Mouse (Mus musculus) cerebellum, adult 11 months (tissue): Measurements from ENCODE around the gene Rflnb.
A peak's percentile ranks its signal among the peaks of the same experiment; 100 is the strongest.

Experiments used
- DNase-seq: peaks from one replicate; pipeline ENCODE4 v3.0.0; 2022

Gene Rflnb

DNA sequence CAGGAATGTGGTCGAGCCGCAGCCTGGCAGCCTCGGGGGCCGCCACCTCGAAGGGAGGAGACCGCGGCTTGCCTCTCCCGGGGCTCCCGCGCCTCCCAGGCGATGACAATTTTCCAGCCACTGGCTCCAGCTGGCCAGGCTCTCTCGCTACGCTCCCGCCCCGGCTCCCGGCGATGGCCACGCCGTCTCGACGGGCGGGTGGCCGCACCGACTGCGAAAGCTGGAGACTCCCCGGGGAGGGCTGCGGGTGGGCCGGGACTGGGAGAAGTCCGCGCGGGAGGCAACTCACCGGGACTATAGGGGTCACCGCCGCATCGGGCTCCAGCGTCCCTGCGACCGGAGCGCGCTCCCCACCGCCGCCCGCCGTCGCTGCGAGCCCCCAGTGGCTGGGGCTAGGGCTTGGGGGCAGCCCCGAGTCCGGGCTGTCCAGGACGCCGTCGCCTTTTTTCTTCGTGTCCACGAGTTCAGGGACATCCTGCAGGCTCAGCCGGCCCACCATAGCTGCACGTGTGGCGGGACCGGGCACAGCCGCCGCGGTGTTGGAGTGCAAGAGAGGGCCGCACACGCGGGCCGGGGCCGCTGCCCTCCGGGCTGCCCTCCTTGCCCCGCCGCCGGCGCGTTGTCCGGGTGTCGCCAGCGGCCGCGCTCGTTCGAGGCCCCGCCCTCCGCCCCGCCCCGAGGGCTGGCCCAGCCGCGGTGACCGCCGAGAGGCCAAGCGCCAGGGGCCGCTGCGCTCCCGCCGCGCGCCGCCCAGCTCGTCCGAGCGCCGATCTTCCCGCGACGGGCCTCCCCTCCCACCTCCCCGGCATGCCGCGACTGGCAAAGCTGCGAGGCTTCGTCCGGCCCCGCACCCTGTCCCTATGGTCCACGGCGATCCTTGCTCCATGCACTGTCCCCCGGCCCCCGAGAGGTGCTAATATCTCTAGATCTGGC, at the start of gene Rflnb:
Gene Rflnb, minus strand, starts transcription at position 644 of the 933 bp plus-strand sequence.
- peak; percentile 83 for DNase-seq

DNA sequence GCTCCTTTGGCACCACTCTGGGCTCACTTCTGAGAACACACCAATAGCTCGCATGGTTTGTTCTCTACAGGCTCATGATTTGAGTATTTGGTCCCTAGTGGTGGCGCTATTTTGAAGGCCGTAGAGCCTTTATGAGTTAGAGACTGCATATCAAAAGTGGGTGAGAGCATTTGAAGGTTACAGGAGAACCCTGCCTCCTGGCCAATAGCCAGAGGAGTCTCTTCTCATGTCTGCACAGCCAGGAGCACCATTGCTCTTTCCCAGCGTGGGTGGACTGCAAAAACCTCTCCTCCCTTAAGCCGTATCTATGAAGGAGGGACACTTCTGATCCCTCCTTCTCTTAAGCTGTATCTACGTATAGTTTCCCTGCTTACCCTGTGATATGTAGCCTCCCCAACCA, 49.8 kb upstream of the Rflnb start:
- no peak for DNase-seq

DNA sequence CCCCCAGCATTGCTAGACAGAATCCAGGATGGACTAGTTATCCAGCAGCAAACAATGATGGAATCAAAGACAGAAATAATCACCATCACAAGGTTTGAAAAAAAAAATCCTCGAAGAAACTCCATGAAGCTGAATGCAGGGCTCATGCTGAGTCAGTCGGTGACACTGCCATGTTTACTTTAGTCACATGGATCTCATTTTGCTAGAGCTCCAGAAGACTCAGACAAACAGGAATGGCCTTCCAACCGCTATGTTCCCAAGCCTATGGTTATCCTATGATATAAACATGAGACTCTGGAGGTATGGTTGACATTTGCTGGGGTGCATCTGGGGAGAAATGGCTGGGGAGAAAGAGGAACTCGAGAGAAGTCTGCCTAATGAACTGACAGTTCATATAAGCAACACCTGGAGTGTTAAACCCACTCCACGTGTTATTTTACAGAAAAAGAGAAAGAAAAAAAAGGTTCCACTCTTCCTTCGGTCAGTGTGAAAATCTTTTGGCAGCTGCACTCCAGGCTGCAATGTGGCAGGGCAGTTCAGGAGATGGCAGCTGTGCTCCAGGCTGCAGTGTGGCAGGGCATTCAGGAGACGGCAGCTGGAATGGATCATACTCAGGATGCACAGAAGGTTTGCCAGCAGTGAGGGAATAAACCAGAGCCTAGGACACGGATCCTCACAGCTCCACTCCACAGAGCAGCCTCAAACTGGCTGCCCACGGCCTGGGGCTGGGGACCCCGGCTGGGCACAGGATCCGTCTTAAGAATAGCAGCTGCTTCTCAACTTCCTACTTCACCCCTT, 46.9 kb upstream of the Rflnb start:
- no peak for DNase-seq

DNA sequence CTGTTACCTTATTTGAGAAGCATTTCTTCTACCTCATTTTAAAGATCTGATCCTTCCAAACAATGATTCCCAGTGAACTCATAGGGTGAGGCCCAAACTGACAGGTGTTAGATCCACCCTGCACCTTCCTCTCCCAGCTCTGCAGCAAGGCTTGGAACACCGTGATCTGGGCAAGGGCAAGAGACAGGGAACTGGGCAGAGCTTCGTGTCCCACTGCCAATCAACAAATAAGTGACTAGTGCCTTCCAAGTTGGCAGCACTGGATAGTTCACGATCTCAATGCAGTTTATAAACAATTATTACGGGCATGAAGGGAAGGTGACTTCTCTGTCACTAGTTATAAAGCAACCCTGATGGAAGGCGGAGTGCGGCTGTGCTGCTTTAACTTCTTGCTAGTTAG, 42.2 kb upstream of the Rflnb start:
- DNase-seq: no peak

DNA sequence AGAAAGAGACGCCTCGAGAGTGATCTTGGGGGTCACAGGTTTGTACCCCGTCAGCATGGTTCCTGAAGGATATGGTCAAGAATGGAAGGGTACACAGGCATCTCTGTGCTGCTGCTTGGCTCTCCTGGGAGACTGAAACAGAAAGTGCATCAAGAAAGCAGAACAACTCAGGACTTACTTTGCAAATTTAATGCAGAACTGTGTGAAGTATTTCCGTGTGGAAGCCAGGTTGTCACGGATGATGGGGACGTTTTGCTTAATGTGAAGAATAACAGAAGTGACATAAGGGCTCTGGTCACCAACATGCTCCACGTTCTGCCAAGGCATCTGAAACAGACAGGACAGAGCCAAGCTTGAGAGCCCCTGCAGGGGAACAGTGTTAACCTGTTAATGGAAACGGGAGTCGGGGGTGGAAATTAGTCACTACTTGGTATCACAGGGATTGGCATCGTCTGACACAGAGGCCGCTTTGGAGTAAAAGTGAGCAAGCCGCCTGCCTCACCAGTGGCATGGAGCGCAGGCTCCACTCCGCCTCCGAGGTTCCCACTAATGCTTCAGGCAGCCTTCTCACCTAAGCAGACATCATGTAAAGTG, 39.1 kb upstream of the Rflnb start:
- peak; percentile 30 for DNase-seq

DNA sequence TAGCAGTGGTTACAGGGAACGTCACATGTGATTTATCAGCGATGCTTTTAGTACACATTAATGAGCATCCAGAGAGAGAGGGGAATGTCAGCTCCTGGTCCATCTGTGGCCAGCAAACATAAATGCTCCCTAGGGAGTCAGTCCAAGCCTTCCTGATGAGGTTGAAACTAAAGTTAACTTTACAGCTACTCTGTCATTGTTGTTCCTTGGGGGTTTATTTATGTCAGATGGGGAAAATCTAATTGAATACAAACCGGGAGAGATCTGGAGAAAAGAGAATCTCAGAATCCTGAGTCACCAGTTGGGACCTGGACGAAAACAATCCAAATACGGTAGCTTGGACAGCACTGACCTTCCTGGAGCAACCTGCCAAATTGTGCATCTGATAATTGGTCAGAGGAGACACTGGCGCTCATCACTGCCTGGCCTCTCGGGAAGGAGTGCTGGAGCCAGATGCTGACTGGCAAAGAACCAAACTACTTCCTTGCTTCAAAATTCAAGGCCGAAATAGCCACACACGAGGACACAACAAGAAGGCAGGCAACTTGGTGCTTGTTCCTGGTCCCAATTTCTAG, 38.0 kb upstream of the Rflnb start:
- peak; percentile 40 for DNase-seq

DNA sequence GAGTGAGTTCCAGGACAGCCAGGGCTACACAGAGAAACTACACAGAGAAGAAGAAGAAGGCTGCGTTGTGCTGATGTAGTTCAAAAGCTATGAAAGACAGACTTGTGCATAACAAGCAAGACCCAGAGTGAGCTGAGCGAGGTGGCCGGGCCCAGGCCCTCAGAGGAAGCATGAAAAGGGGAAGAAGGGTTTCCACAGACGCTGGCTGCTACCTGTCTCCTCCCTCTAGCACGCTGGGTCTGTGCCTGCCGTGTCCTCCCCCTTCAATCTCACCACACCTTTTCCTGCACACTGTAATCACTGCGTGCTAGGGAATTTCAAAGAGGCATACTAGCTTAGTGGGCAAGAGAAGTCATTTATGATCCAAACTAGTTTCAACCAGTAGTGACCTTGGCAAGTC, 36.8 kb upstream of the Rflnb start:
- DNase-seq: no peak

DNA sequence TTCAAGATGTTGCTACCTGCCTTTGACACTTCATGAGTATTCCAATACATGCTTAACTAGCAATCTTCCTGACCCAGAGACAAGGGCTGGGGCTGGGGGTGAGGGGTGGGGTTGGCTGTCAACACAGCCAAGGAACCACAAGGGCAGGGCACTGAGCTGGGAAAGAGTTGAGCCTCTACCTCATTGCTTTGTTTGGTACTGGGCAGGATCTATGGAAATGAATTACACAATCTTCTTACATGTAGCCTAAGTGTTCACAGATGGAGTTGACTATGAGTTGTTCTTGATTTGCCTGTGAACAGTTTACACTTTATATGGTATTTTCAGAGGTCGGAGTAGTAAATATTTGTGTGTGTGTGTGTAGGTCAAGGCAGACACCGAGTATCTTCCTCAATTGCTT, 33.3 kb upstream of the Rflnb start:
- DNase-seq: no peak

DNA sequence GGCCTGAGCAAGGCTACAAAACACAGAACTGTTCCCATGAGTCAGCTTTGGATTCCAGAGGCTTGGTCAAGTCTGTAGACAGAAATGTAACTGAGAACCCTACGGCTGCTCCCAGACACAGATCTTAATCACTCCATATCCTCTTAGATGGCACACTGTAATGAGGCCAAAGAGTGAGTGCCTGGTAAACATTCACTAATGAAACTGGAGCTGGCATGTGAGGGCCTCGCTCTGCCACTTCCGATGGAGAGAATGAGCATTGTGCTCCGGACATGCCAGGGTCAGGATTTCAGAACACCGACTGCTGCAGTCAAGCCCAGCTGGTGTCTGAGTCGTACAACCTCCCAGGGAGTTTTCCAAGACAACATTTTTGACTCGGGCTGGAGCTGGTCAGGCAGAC, 32.4 kb upstream of the Rflnb start:
- DNase-seq: no peak

DNA sequence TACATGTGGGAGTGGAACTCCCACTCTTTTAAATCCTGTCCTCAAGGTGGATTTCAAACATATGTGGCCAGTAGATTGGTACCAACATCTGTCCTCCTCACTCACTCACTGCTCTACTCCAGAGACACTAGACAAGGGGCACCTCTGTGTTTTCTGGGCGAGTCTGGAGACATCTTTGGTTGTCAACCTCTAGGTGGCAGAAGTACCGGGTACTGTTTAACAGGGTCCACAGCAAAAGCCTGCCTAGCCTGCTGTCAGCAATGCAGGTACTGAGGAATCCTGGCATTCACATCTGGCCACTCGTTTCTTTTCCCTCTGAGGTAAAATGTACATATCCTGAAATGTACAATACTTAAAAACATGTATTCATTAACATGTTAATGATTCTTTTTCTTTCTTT, 28.9 kb upstream of the Rflnb start:
- no peak for DNase-seq

DNA sequence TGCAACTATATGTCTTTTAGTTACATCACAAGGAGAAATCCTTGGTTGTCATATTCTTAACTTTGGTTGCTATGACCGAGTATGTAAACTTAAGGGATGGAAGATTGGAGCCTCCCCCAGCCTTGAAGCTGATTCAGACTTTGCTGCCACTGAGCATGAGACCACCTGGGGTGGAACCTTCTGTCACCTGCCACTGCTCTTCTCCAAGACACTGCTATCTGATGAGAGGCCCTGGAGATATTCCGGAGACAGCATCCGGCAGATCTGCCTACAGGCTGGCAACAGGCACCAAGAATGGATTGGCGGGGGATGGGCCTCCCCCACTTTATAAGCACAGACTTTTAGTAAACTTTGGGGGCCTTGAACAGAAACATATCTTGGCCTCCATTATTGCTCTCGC, 24.9 kb upstream of the Rflnb start:
- peak; percentile 76 for DNase-seq

DNA sequence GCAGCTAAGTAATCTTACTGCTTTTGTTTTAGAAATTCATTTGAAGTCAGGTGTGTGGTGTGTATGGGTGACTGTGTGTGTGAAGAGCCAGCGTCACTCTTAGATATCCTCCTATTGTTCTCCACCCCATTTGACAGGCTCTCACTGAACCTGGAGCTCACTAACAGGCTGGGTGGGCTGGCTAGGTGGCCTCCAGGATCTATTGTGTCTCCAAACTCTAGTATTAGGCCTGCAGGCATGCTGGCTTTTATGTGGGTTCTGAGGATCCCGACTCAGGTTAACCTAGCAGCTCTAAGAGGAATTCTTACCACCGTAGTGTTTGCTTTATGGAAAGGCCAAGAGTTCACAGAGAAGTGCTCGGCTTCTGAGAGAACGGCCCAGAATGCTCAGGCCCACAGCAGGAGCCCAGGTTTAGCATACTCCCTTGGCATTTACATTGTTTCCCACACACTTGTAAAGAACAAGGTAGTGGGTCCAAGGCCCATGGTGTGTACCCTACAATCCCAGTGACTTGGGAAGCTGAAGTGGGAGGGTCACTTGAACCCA, 23.5 kb upstream of the Rflnb start:
- no peak for DNase-seq

DNA sequence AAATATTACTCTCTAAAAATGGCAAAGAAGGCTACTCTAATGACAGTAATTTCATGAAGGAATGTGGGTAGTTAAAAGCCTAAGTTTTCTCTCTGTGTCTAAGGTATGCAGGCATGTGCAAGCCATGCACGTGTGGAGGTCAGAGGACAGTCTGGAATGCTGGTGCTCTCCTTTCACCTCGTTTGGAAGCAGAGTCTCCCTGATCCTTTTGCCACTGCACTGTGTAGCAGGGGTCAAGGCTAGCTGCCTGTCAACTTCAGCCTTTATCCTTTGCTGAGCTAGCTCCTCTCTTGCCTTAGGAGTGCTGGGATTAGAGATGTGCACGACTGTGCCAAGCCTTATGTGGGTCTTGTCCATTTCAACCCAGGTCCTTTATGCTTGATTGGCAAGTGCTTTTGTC, 22.9 kb upstream of the Rflnb start:
- no peak for DNase-seq

DNA sequence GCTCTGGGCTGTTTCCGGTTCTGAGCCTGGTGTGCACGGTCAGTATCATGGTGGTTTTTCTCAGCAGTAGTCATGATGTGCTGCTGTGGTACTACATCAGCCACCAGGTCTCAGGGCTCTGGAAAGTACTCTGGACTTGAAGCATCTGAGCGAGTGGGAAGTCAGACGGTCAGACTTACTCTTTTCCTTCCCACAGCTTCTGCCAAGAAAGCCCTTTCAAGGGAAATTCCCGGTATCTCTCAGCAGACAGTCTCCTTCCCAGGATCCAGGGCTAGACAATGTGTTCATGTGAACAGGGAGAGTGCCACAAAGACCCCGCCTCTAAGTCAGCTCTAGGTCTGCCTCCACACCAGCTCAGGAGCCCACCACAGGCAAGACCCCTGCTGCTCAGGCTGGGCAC, 17.8 kb upstream of the Rflnb start:
- no peak for DNase-seq

DNA sequence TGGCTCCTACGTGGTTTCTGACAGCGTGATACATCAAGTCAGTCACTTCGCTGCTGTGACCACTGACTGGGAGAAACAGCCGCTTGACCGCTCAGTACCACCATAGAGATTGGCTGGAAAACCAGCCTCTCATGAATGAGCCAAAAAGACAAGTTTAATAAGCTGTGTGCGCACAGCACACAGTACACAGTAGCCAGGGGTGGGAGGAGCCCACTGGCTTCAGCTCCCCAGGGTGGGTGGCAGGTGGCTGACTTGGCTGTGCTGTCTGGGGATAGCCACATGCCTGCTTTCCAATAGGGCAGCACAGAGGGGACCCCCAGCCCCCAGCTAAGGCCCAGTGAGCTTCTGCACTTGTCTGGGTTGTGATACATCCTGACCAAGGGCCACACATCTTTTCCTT, 16.9 kb upstream of the Rflnb start:
- no peak for DNase-seq

DNA sequence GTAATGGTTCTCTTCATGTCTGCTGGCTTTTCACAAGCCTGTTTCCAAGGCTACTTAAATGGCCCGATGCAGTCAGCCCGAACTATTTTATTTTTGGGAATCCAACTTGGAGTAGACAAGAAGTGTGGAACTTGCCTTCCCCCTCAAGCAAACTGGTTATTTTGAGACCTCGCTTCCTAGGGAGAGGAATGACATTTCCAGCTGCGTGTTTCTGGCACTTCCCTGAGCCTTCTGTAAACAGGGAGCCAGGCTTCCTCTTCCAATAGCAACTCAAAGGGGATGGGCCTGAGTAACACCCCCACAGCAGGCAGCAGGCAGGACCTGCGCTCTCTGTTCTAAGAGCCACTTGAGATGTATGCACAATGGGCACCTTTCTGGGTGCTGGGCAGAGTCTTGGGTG, 15.3 kb upstream of the Rflnb start:
- DNase-seq: no peak

DNA sequence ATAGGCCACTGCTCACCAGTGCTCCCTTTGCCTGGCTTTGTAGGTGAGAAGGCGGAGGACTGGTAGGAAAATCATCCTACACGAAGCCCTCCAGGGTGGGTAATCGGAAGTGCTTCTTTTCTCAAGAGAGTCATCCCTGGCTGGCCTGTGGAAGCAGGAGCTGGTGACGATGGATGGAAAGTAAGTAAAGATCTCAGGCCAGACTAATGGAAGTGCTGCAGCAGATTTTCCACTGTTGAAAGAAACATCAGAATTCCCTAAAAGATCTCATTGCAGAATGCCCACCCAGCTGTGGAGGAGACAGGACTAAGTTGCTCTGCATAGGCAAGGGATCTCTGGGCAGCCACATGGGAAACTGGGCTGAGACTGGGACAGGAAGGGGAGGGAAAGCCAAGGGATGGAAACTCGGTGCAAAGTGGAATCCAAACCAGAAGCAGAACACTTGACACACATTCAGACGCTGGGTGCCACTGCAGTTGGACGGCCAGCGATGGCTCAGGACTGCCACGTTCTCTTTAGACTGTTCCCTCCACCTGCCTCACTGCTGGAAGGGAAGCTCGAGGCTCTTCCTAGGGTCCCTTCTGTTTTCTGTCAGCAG, 14.6 kb upstream of the Rflnb start:
- no peak for DNase-seq

DNA sequence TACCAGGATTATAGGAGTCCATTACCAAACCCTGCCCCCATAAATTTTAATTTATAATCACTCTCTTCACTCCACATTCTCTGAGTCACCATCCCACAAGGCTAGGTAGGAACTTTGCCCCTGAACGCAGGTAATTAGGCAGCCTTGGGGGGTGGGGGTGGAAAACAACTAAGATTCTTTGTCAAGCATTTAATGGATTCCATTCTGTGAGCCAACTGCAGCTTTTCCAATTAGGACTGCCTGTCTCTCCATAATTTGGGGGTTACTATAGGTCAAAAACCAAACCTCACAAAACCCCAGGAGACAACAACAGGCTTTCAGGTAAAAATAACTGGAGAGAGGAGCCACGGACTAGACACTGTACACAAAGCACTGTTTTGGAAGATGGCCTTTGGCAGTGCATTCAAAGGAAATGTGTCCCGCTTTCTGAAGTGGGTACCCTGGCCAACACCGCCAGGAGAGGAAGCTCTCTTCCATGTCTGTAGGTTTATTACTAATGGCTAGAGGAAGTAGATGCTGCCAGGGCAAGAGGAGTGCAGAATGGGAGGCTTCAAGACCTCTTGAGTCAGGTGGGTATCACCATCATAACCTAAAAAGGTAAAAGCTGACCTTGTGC, 13.3 kb upstream of the Rflnb start:
- no peak for DNase-seq

DNA sequence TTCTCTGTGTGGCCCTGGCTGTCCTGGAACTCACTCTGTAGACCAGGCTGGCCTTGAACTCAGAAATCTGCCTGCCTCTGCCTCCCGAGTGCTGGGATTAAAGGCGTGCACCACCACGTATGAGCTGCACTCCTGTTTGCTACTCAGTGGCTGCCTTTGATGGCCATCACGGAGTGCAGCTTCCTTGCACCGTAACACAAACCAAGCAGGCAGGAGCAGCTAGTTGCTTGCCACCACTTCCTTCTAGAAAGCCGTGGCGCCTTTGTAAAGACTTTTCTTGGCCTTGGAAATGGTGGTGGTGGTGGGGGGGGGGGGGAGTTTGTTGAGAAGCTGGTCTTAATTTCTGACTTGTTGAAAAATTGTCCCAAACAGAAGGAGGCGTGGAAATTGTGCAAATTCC, 12.5 kb upstream of the Rflnb start:
- no peak for DNase-seq

DNA sequence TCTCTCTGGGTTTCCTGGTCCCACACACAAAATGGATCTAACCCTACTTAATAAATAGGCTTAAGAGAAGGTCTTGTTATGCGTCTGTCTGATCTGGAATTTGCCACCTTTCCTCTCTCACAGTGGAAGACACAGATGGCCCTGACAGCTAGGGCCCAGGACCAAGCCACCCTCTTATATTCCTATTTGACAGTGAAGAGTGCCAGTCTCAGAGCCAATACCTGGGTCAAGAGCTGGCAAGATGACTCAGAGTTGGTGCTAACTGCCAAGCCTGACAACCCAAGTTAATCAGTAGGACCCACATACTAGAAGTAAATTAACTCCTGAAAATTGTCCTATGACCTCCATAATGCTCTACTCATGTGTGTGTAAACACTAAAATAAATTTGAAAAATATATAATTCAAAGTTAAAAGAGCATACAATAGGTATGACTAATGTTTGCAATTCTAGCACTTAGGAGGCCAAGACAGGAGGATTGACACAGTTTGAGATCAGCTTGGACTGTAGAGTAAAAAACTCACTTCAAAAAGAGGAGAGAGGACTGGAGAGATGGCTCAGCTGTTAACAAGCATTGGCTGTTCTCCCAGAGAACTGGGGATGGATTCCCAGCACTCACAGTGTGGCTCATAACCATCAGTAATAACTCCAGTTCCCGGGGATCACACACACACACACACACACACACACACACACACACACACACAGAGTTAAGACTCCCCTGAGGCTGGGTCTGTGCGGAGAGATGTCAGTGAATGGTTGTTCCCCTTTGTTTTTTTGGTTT, 11.9 kb upstream of the Rflnb start:
- DNase-seq: peak; percentile 68

DNA sequence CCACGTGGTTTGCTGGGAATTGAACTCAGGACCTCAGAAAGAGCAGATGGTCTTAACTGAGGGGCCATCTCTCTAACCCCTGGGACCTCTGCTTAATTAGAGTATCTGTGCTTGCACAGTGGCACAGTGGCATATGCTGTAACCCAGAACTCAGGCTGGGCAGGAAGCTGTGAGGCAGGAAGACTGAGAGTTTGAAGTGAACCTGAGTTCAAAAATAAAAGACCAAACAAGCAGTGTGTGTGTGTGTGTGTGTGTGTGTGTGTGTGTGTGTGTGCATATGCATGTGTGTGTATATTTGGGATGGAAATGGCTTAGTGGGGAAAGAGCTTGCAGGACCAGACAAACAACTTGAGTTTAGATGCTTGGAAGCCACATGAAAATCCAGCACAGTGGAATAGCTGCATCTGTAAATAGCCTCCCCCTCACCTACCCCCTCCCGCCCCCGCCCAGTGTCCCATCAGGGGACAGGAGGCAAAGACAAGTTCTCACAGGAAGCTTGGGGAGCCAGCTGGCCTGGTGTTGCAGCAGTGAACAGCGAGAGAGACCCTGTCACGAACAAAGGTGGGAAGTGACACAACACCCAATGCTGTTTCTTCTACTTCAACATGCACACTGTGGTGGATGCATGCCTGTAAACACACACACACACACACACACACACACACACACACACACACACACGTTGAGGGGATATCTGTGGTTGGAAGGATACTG, 10.2 kb upstream of the Rflnb start:
- no peak for DNase-seq
